Comparison of ENCODE assay signal across 9 mouse cellular contexts in genomic region chr9:21754003-21754402, GRCm38 (mm10). TPM values are rescaled to one million over a fixed set of nuclear protein-coding genes. Genes with fewer than 3 reads are reported as not detected.
DNase-seq lines count a peak whose midpoint lies in the region; ATAC-seq lines count a peak whose summit lies in the region.
"Had no signal": no experiment of that assay in that cellular context is flagged by ENCODE, and none has a peak within 500 bp of the region (broad histone marks: within the 10 kb centered on the region; RNA-seq: fewer than 3 reads in every experiment).

No protein-coding gene starts in this region.

- H3K36me3 ChIP-seq in heart, embryonic 11.5 days (ENCODE audit: control insufficient read depth, insufficient read depth, low read length) = peaks cover 8% of the 10 kb centered on the region
- peaks cover 8% of the 10 kb centered on the region for H3K36me3 ChIP-seq in midbrain, embryonic 11.5 days (ENCODE audit: control insufficient read depth, insufficient read depth, low read length)

- no peak overlapping the region for H3K9ac ChIP-seq in heart, embryonic 11.5 days (ENCODE audit: low read depth, low read length)
- H3K9ac ChIP-seq in midbrain, embryonic 11.5 days (ENCODE audit: low read length) = no peak overlapping the region
- H3K9ac ChIP-seq: liver, embryonic 14.5 days had no signal

- H3K4me3 ChIP-seq in heart, embryonic 11.5 days (ENCODE audit: low read depth, low read length) = no peak overlapping the region
- H3K4me3 ChIP-seq in midbrain, embryonic 11.5 days (ENCODE audit: low read depth, low read length) = no peak overlapping the region

- DNase-seq in heart, adult 18-20 months = peak; percentile 90 to 91
- DNase-seq in cerebellum, postnatal 25 days = peak; percentile 86 to 90
- DNase-seq in heart, postnatal 25 days (ENCODE audit: low spot score) = peak; percentile 78
- peak; percentile 91 for DNase-seq in lung, postnatal 10 days
- DNase-seq in spleen, postnatal 10 days (ENCODE audit: low spot score in 2 of 2) = no peak
- DNase-seq in midbrain, embryonic 11.5 days (ENCODE audit: low spot score, missing footprints) = no peak
- no peak for DNase-seq in frontal cortex, postnatal 36 days (ENCODE audit: low spot score in 2 of 2)

- no peak for ATAC-seq in heart, embryonic 11.5 days (replicated peaks; ENCODE audit: insufficient number of reproducible peaks, low FRiP score, low TSS enrichment)
- no peak for ATAC-seq in midbrain, embryonic 11.5 days (ENCODE audit: low FRiP score)

- peaks cover 29% of the 10 kb centered on the region for H3K4me1 ChIP-seq in heart, embryonic 11.5 days (ENCODE audit: control insufficient read depth, insufficient read depth, low read length)
- peaks cover 4% of the 10 kb centered on the region for H3K4me1 ChIP-seq in midbrain, embryonic 11.5 days (ENCODE audit: control insufficient read depth, insufficient read depth, low read length)

- intact Hi-C loops in heart, postnatal 25 days (cut with DNase I) = no loop called here

- 71% methylated on average over 2 of the region's 2 CpGs for WGBS in heart, embryonic 11.5 days (ENCODE audit: insufficient replicate concordance)
- 82% methylated on average over 2 of the region's 2 CpGs for WGBS in midbrain, embryonic 11.5 days

- no peak overlapping the region for H3K4me2 ChIP-seq in heart, embryonic 11.5 days
- no peak overlapping the region for H3K4me2 ChIP-seq in midbrain, embryonic 11.5 days

- H3K27me3 ChIP-seq in heart, embryonic 11.5 days (ENCODE audit: control insufficient read depth, insufficient read depth, low read length) = no peaks in the 10 kb centered on the region
- H3K27me3 ChIP-seq in midbrain, embryonic 11.5 days (ENCODE audit: control insufficient read depth, insufficient read depth, low read length) = no peaks in the 10 kb centered on the region

- H3K27ac ChIP-seq in heart, embryonic 11.5 days (ENCODE audit: low read depth, low read length) = no peak overlapping the region
- H3K27ac ChIP-seq in midbrain, embryonic 11.5 days (ENCODE audit: low read depth, low read length) = no peak overlapping the region
- H3K27ac ChIP-seq: liver, embryonic 14.5 days had no signal

- H3K9me3 ChIP-seq in heart, embryonic 11.5 days (replicated peaks; ENCODE audit: control insufficient read depth, low read length) = no peaks in the 10 kb centered on the region
- no peaks in the 10 kb centered on the region for H3K9me3 ChIP-seq in midbrain, embryonic 11.5 days (ENCODE audit: control insufficient read depth, low read length)

RNA-seq across cellular contexts. Expression of gene Spc24, which starts 6.1 kb away (rescaled TPM):
- total RNA-seq in heart, adult 18-20 months (2021) = 1 to 10 TPM; 4.7 to 6.4 TPM
- polyA plus RNA-seq in heart, embryonic 11.5 days (2014; fragmentation: Nextera tagmentation; extraction: Ambion mirVana) = 90.5 and 103 TPM in 2 replicates
- 1 to 10 TPM; 3.2 to 4.0 TPM for total RNA-seq in heart, postnatal 25 days (2021)
- 91.3 and 115 TPM in 2 replicates for polyA plus RNA-seq in midbrain, embryonic 11.5 days (2014; fragmentation: Nextera tagmentation; extraction: Ambion mirVana)

RNA-seq across cellular contexts. Expression of gene Ldlr, which starts 30.7 kb away (rescaled TPM):
- 1 to 10 TPM; 1.9 to 2.4 TPM for total RNA-seq in heart, adult 18-20 months (2021)
- polyA plus RNA-seq in heart, embryonic 11.5 days (2014; fragmentation: Nextera tagmentation; extraction: Ambion mirVana) = 11.1 and 16.0 TPM in 2 replicates
- total RNA-seq in heart, postnatal 25 days (2021) = 1 to 10 TPM; 2.7 to 3.1 TPM
- polyA plus RNA-seq in midbrain, embryonic 11.5 days (2014; fragmentation: Nextera tagmentation; extraction: Ambion mirVana) = 18.9 and 22.1 TPM in 2 replicates

RNA-seq across cellular contexts. Expression of gene Kank2, which starts 44.5 kb away (rescaled TPM):
- total RNA-seq in heart, adult 18-20 months (2021) = 10 to 100 TPM; 58.1 to 60.8 TPM
- polyA plus RNA-seq in heart, embryonic 11.5 days (2014; fragmentation: Nextera tagmentation; extraction: Ambion mirVana) = 8.9 and 9.0 TPM in 2 replicates
- 10 to 100 TPM; 52.5 to 58.0 TPM for total RNA-seq in heart, postnatal 25 days (2021)
- polyA plus RNA-seq in midbrain, embryonic 11.5 days (2014; fragmentation: Nextera tagmentation; extraction: Ambion mirVana) = 3.5 and 3.9 TPM in 2 replicates

Comparison
In these comparisons a context has a peak if more than half of its experiments do, and no peak if none do; other contexts are left out.
1. DNase-seq: peak in heart, adult 18-20 months (2 of 2), cerebellum, postnatal 25 days (2 of 2), heart, postnatal 25 days (single experiment) and lung, postnatal 10 days (single experiment); none in spleen, postnatal 10 days (0 of 2), midbrain, embryonic 11.5 days (single experiment) and frontal cortex, postnatal 36 days (0 of 2).